Mouse (Mus musculus): ENCODE results near the gene Hist1h2bb. TPM values are rescaled to one million over a fixed set of nuclear protein-coding genes. Genes with fewer than 3 reads are reported as not detected.
"Not testable (repeated sequence)": the region's sequence is repeated elsewhere in the genome, so short reads cannot be mapped to it uniquely, and the experiment has no call there.

Hist1h2bb gene
- polyA plus RNA-seq, 1 experiment from 2014 or later: 3.8 TPM

GRCm38 (mm10) chr13:23708654-23709053 lies 37.9 kb upstream of the Hist1h2bb start:
- H3K4me2 ChIP-seq: no peak overlapping the region
- ATAC-seq (replicated peaks; ENCODE audit: low FRiP score): no peak
- H3K9ac ChIP-seq: no peak overlapping the region
- no peaks in the 10 kb centered on the region for H3K9me3 ChIP-seq (replicated peaks)
- H3K36me3 ChIP-seq: no peaks in the 10 kb centered on the region
- no peaks in the 10 kb centered on the region for H3K27me3 ChIP-seq
- no peak overlapping the region for H3K27ac ChIP-seq
- H3K4me1 ChIP-seq: peaks cover 8% of the 10 kb centered on the region
- WGBS: 68% methylated on average over 4 of the region's 4 CpGs
- H3K4me3 ChIP-seq (replicated peaks): no peak overlapping the region

GRCm38 (mm10) chr13:23709714-23710373 lies 36.7 kb upstream of the Hist1h2bb start:
- Histone ChIP-seq H3K4me1 (peaks cover 8% of the 10 kb centered on the region), H3K4me3 (replicated peaks) (peak overlapping the region; percentile 46), H3K36me3 (no peaks in the 10 kb centered on the region), H3K27ac (no peak overlapping the region), H3K27me3 (no peaks in the 10 kb centered on the region), H3K4me2 (peak overlapping the region; percentile 73), H3K9ac (peak overlapping the region; percentile 53), H3K9me3 (replicated peaks) (no peaks in the 10 kb centered on the region)
- 23% methylated on average over 15 of the region's 15 CpGs for WGBS
- ATAC-seq (replicated peaks; ENCODE audit: low FRiP score): no peak

GRCm38 (mm10) chr13:23710374-23711089 lies 36.0 kb upstream of the Hist1h2bb start, which contains the start of gene Hfe:
Hfe (minus strand) TSS chr13:23710854.
- H3K4me2 ChIP-seq: peak within 1 kb of the TSS; percentile 73
- H3K9ac ChIP-seq: peak within 1 kb of the TSS; percentile 53
- 3% methylated on average over 17 of the region's 17 CpGs for WGBS
- H3K27me3 ChIP-seq: no peaks in the 10 kb centered on the region
- H3K4me3 ChIP-seq (replicated peaks): peak within 1 kb of the TSS; percentile 46
- no peaks in the 10 kb centered on the region for H3K36me3 ChIP-seq
- no peaks in the 10 kb centered on the region for H3K9me3 ChIP-seq (replicated peaks)
- 0 out of 2 replicates have a peak within 1 kb of the TSS, but pooled peaks have one; percentile 48 for H3K27ac ChIP-seq
- peak; percentile 90 for ATAC-seq (replicated peaks; ENCODE audit: low FRiP score)
- H3K4me1 ChIP-seq: peaks cover 8% of the 10 kb centered on the region

GRCm38 (mm10) chr13:23716261-23717042 lies 30.1 kb upstream of the Hist1h2bb start:
- whole genome bisulfite sequencing: 88% methylated on average over 5 of the region's 5 CpGs
- no peak overlapping the region for H3K4me2 ChIP-seq
- H3K27me3 ChIP-seq: no peaks in the 10 kb centered on the region
- H3K9ac ChIP-seq: no peak overlapping the region
- H3K4me3 ChIP-seq (replicated peaks): no peak overlapping the region
- no peaks in the 10 kb centered on the region for H3K4me1 ChIP-seq
- no peak for ATAC-seq (replicated peaks; ENCODE audit: low FRiP score)
- no peaks in the 10 kb centered on the region for H3K36me3 ChIP-seq
- H3K27ac ChIP-seq: no peak overlapping the region
- H3K9me3 ChIP-seq (replicated peaks): no peaks in the 10 kb centered on the region

GRCm38 (mm10) chr13:23717176-23717575 lies 29.4 kb upstream of the Hist1h2bb start:
- Histone ChIP-seq H3K9me3 (replicated peaks) (no peaks in the 10 kb centered on the region), H3K4me3 (replicated peaks) (no peak overlapping the region), H3K4me1 (no peaks in the 10 kb centered on the region), H3K4me2 (no peak overlapping the region), H3K27me3 (no peaks in the 10 kb centered on the region), H3K27ac (no peak overlapping the region), H3K36me3 (no peaks in the 10 kb centered on the region), H3K9ac (no peak overlapping the region)
- WGBS: 59% methylated on average over 11 of the region's 11 CpGs
- ATAC-seq (replicated peaks; ENCODE audit: low FRiP score): no peak

GRCm38 (mm10) chr13:23717593-23718245 lies 28.8 kb upstream of the Hist1h2bb start:
- not testable (repeated sequence) for ATAC-seq (replicated peaks; ENCODE audit: low FRiP score); H3K4me3 ChIP-seq (replicated peaks); H3K4me2 ChIP-seq; H3K36me3 ChIP-seq; H3K27ac ChIP-seq; H3K27me3 ChIP-seq; H3K4me1 ChIP-seq; H3K9ac ChIP-seq; H3K9me3 ChIP-seq (replicated peaks)
- 9% methylated on average over 2 of the region's 2 CpGs for WGBS

GRCm38 (mm10) chr13:23724239-23724638 lies 22.3 kb upstream of the Hist1h2bb start:
- 71% methylated on average over 4 of the region's 4 CpGs for whole genome bisulfite sequencing
- ATAC-seq (replicated peaks; ENCODE audit: low FRiP score): no peak
- Histone ChIP-seq H3K4me2 (no peak overlapping the region), H3K36me3 (no peaks in the 10 kb centered on the region), H3K27ac (no peak overlapping the region), H3K9me3 (replicated peaks) (no peaks in the 10 kb centered on the region), H3K4me3 (replicated peaks) (no peak overlapping the region), H3K27me3 (no peaks in the 10 kb centered on the region), H3K9ac (no peak overlapping the region), H3K4me1 (no peaks in the 10 kb centered on the region)

GRCm38 (mm10) chr13:23725213-23725612 lies 21.3 kb upstream of the Hist1h2bb start:
- H3K9ac ChIP-seq: no peak overlapping the region
- H3K4me3 ChIP-seq (replicated peaks): no peak overlapping the region
- H3K36me3 ChIP-seq: no peaks in the 10 kb centered on the region
- no peak overlapping the region for H3K27ac ChIP-seq
- no peak overlapping the region for H3K4me2 ChIP-seq
- no peak for ATAC-seq (replicated peaks; ENCODE audit: low FRiP score)
- H3K27me3 ChIP-seq: no peaks in the 10 kb centered on the region
- no peaks in the 10 kb centered on the region for H3K4me1 ChIP-seq
- no peaks in the 10 kb centered on the region for H3K9me3 ChIP-seq (replicated peaks)
- WGBS: no CpG with 5 or more reads among the region's 1 CpGs

GRCm38 (mm10) chr13:23728472-23729191 lies 17.9 kb upstream of the Hist1h2bb start:
- ATAC-seq (replicated peaks; ENCODE audit: low FRiP score): no peak
- no peak overlapping the region for H3K9ac ChIP-seq
- H3K27me3 ChIP-seq: no peaks in the 10 kb centered on the region
- no peaks in the 10 kb centered on the region for H3K36me3 ChIP-seq
- peaks cover 4% of the 10 kb centered on the region; the same call in 1 of the 2 replicates for H3K4me1 ChIP-seq
- H3K27ac ChIP-seq: no peak overlapping the region
- H3K4me2 ChIP-seq: no peak overlapping the region
- H3K9me3 ChIP-seq (replicated peaks): no peaks in the 10 kb centered on the region
- H3K4me3 ChIP-seq (replicated peaks): no peak overlapping the region
- WGBS: 91% methylated on average over 18 of the region's 18 CpGs

- no peak for ATAC-seq (replicated peaks; ENCODE audit: low FRiP score)
These were observed 17.4 kb upstream of the Hist1h2bb start for GRCm38 (mm10) chr13:23729192-23729525.

GRCm38 (mm10) chr13:23729706-23730105 lies 16.8 kb upstream of the Hist1h2bb start:
- no peak for ATAC-seq (replicated peaks; ENCODE audit: low FRiP score)
- no peak overlapping the region for H3K4me2 ChIP-seq
- H3K36me3 ChIP-seq: no peaks in the 10 kb centered on the region
- 97% methylated on average over 5 of the region's 5 CpGs for WGBS
- H3K4me1 ChIP-seq: peaks cover 4% of the 10 kb centered on the region; the same call in 1 of the 2 replicates
- H3K27ac ChIP-seq: no peak overlapping the region
- no peak overlapping the region for H3K9ac ChIP-seq
- no peaks in the 10 kb centered on the region for H3K9me3 ChIP-seq (replicated peaks)
- H3K27me3 ChIP-seq: no peaks in the 10 kb centered on the region
- H3K4me3 ChIP-seq (replicated peaks): no peak overlapping the region

More at GRCm38 (mm10) chr13:23729192-23729525, 17.4 kb upstream of the Hist1h2bb start:
- H3K4me3 ChIP-seq (replicated peaks): no peak overlapping the region
- WGBS: 91% methylated on average over 9 of the region's 9 CpGs
- no peaks in the 10 kb centered on the region for H3K9me3 ChIP-seq (replicated peaks)
- no peak overlapping the region for H3K4me2 ChIP-seq
- no peak overlapping the region for H3K9ac ChIP-seq
- no peaks in the 10 kb centered on the region for H3K36me3 ChIP-seq
- H3K27me3 ChIP-seq: no peaks in the 10 kb centered on the region
- peaks cover 4% of the 10 kb centered on the region; the same call in 1 of the 2 replicates for H3K4me1 ChIP-seq
- H3K27ac ChIP-seq: no peak overlapping the region

All from kidney, embryonic 15.5 days (tissue).